8 mouse cellular contexts compared by ENCODE assay signal in the genomic region with DNA sequence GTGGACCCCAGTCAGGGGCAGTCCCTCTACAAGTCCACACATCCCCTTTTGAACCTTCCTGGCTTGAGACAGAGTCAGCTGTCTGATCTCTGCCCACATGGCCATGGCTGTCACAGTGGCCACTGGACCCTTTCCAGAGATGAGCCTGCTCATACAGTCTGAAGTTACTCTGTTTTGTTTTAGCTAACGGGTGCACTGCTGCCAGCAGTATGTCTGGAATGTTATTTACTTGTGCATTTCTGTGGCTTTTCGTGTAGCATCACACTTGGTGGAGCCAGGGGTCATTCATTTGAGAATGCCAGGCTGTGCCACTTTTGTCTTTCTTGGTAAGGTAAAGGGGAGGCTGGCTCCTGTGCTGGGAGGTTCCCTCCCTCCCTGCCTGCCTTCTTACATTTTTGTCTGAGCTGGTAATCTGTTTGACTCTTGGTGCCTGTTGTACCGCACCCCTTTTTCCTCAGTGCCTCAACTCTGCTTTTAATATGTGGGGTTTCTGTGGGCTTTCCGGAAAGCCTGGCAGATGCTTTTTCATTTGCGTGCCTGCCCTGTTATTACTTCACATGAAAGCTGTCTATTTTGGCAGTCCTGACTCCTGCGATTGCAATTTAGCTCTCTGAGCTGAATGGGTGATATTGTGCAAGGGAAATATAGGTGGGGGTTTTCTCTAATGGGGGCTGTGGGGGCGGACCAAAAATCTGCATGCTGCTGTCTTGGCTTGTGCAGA.
DNase-seq lines count a peak whose midpoint lies in the region; TF ChIP-seq lines count a peak whose summit lies in the region.

No protein-coding gene starts in this region.

- H3K27ac ChIP-seq in embryonic fibroblast, embryonic 13.5 days (ENCODE audit: insufficient read depth, low read length), result peak overlapping the region; percentile 90

- peak; percentile 73 for DNase-seq in layer of hippocampus, adult 11-12 months (ENCODE audit: low spot score)
- DNase-seq in layer of hippocampus, adult 9-10 months (ENCODE audit: low spot score), result no peak
- DNase-seq in brain, embryonic 18.5 days (ENCODE audit: low read depth, low spot score), result peak; percentile 55
- DNase-seq in layer of hippocampus, postnatal 10 days (ENCODE audit: low spot score in 2 of 2), result peak; percentile 45 to 62
- no peak for DNase-seq in spleen, postnatal 14 days (ENCODE audit: low spot score in 2 of 2)
- DNase-seq in natural killer cell, adult 2 months (ENCODE audit: low spot score in 2 of 2), result no peak
- no peak for DNase-seq in adrenal gland, postnatal 10 days

- no peak for TF ChIP-seq POLR2A in embryonic fibroblast, embryonic 13.5 days (IDR thresholded peaks at IDR 0.05; ENCODE audit: low read depth, low read length)

- no peak overlapping the region for H3K4me3 ChIP-seq in embryonic fibroblast, embryonic 13.5 days (ENCODE audit: insufficient read depth, low read length)

- H3K4me1 ChIP-seq in embryonic fibroblast, embryonic 13.5 days (ENCODE audit: control insufficient read depth, insufficient read depth, low read length), result no peaks in the 10 kb centered on the region; the same call in 1 of the 2 replicates

- no peak for TF ChIP-seq CTCF in embryonic fibroblast, embryonic 13.5 days (IDR thresholded peaks at IDR 0.05; ENCODE audit: borderline replicate concordance, insufficient read depth, low read length)

Comparison
In these comparisons a context has a peak if more than half of its experiments do, and no peak if none do; other contexts are left out.
1. DNase-seq: peak in layer of hippocampus, adult 11-12 months (single experiment), brain, embryonic 18.5 days (single experiment) and layer of hippocampus, postnatal 10 days (2 of 2); none in layer of hippocampus, adult 9-10 months (single experiment), spleen, postnatal 14 days (0 of 2), natural killer cell, adult 2 months (0 of 2) and adrenal gland, postnatal 10 days (single experiment).